Mouse (Mus musculus) mesoderm, embryonic 11.5 days (tissue): ENCODE measurements around the gene Ppm1m.

Source experiments
- DNase-seq: peaks from one replicate; pipeline ENCODE4 v3.0.0-alpha.2; 2012; ENCODE audit warnings: low read depth, low spot score

Gene Ppm1m

GRCm38 (mm10) chr9:106199535-106200272, at the start of gene Ppm1m:
Ppm1m (minus strand) TSS chr9:106199746.
- DNase-seq: no peak

GRCm38 (mm10) chr9:106242813-106243488, 43.4 kb upstream of the Ppm1m start:
- DNase-seq: no peak

- no peak for DNase-seq
Measured at GRCm38 (mm10) chr9:106241541-106242164, 42.1 kb upstream of the Ppm1m start.

- no peak for DNase-seq
Measured at GRCm38 (mm10) chr9:106237878-106238277, 38.3 kb upstream of the Ppm1m start.

- no peak for DNase-seq
Measured at GRCm38 (mm10) chr9:106237401-106237800, 37.9 kb upstream of the Ppm1m start.

DNA sequence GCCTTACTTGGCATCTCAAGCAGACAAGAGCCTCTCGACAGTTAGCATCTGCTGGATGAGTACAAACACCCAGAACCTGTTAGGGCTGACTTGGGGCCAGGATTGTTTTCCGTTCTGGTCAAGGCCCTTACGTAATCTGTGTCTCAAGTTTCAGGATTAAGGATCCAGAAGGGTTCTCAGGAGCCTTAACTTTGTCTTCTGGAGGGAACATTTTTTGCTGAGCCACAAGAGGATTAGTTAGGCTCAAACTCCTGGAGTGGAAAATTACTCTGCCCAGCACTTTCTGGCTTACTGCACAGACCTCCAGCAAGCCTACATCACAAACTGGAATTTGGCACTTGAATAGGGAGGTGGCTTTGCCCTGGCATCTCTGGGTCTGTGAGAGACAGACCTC, 37.3 kb upstream of the Ppm1m start:
- no peak for DNase-seq

DNA sequence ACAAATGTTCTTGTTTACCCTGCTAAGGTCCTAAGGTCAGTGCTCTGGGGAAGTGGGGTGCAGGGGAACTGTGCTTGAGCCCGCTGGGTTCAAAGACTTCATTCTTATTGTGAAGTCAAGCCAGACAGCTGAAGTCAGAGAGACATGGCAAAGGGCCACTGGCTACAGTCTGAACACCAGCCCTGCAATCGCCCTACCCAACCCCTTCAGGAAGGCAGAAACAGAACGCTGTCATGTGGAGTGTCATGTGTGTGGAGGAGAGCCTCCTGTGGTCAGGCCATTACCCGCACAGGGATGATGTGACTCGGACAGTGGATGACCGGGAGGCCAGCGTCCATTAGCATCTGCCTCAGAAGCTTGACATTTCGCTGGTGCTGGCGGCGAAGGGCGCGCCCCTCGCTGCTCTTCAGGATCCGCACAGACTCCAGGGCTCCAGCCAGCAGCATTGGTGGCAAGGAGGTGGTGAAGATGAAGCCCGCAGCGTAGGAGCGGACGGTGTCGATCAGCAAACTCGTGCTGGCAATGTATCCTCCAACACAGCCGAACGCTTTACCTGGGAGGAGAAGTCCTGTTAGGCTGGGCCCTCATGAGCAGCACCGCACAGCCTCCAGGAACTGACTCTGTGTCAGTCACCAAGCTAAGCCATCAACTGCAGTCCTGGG, 36.7 kb upstream of the Ppm1m start:
- DNase-seq: no peak

DNA sequence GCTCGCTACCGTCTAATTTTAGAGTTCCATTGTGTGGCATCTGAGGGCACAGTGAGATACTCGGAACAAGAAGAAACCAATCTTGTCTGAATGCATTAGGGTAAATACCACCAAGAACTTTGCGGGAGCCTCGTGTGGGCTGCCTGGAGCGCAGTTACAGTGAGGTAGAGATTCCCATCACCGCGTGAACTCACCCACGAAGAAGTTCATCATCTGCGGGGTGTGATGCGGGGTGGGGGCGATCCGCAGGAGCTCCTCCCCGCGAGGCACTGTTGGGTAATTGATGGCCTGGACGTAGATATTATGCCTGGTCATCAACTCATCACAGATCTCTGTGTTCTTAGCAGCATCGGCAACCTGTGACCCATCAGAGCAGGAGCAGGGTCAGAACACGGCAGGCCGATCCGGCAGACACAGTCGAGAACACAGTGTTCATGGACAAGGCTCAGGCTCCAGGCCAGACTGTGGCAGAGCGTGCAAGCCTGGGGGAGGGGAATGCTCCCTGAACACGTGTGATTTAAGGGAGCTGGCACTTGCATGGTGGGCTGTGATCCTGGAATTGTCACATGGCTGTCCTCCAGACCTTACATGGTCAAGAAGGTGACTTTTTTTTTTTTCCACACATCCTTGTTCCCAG, 35.8 kb upstream of the Ppm1m start:
- no peak for DNase-seq

DNA sequence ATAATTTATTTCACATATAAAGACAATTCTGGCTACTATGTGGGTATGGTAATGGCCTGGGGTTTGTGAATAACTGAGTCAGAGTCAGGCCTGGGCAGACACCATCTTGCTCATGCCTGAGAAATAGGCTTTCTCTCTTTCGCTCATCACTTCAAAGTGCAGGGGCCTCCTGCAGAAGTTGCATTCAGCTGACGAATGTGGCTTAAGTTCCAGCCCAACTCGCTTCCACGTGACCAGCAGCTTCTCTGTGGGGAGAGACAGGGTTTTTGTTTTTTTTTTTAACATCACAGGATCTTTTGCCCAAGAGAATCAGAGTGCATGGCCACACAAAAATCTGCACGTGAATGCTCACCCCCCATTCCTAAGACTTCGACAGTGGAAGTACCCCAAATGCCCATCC, 34.4 kb upstream of the Ppm1m start:
- no peak for DNase-seq

- no peak for DNase-seq
Measured at GRCm38 (mm10) chr9:106232956-106233355, 33.4 kb upstream of the Ppm1m start.

DNA sequence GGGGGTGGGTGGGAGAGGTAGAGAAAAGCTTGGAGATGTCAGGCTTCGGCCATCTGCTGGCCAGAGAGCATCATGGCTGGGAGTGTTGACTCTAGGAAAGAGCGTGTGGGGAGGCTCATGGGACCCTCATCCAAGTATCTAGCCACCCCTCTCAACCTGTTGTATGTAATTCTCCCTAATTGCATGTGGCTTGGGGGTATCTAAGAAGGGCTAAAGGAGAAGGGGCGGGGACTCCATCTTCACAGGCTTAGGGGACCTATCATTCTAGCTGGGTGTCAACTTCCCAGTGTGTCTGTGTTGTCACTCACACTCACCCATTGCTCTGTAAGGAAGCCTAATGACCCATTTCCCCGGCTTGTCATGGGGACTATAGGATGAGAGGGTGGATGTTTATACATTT, 32.3 kb upstream of the Ppm1m start:
- DNase-seq: no peak

DNA sequence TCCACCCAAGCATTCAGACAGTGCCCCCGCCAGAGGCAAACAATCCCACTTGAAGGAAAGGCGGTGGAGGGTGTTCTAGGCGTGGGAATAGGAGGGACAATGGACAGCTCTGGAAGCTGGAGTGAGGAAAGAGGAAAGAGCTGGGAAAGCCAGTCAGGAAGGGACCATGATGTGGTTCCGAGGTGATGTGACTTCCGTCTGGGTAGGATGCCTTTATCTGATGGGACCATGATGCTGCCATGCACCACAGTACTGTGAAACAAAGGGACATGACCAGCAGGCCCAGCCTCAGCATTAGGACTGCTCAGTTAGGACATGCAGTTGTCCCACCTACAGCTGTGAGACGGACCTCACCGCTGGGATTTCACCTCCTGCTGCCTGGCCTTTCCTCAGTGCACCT, 31.7 kb upstream of the Ppm1m start:
- no peak for DNase-seq

DNA sequence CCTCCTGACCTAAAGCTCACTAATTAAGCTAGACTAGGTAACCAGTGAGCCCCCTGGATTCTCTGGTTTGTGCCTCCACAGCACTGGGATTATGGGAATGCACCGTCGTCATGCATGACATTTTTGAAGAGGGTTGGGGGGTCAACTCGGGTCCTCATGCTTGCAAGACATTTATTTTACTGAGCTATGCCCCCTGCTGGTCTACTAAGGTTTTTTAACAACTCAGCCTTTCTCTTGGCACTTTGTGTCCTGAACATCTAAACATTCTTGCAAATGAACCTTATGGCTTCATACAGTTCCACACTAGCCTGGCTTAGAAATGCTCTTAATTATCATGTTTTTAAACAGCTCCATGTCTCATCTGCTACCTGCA, 31.2 kb upstream of the Ppm1m start:
- no peak for DNase-seq

DNA sequence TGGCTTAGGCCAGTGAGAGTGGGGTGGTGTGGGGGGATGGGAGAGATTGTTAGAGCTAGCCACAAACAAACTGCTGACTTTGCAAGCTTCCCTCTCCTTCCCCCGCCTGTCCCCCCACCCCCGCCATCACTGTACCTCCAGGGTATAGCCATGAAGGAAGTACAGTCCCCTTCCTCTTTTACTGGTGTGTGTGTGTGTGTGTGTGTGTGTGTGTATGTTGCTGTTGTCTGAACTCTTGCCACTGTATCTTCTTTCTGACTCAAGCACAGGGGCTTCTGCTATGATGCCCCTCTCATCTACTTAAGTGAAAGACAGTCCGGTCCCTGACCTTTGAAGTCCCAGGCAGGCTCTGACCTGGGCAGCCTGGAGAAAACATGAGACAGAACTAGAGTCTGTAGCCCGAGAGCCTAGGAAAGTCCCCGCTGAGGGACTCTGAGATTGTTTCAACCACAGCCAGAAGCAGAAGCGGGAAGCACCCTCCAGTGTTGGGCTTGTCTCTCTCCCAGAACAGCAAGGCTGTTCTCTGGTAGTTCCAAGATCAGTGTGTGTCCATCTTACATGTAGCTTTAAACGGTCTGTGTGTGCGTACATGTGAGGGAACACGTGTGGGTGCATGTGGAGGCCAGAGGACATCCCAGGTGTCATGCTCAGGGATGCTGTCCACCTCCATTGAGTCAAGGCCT, 30.6 kb upstream of the Ppm1m start:
- no peak for DNase-seq

DNA sequence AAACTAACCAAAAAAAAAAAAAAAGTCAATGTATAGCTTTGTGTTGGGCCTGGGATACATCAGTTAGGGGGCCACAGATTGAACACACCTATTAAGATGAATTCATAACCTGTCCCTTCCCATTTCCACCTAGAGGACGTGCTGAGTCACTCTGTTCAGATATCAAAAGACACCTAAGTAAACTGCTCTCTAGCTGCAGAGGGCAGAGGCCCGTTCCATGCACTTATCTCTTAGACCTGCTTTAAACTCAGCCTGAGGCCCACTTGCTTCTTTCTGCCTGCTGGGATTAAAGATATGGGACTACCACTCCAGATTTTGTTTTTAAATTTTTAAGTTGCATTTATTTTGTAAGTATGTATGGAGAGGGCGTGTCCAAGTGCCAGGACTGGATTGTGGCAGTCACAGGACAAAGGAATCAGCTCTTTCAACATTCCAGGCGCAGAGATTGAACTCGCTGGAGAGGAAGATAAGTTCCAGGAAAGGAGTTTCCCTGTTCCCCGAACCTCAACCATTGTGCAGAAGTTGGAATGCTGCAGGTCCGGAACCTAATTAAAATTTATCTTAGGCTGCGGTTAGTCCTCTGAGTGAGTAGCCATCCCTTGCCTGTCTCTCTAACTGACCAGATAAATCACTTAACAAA, 28.4 kb upstream of the Ppm1m start:
- DNase-seq: no peak

- DNase-seq: no peak
Measured at GRCm38 (mm10) chr9:106226151-106226682, 26.7 kb upstream of the Ppm1m start.

GRCm38 (mm10) chr9:106225469-106226150, 26.1 kb upstream of the Ppm1m start:
- no peak for DNase-seq

DNA sequence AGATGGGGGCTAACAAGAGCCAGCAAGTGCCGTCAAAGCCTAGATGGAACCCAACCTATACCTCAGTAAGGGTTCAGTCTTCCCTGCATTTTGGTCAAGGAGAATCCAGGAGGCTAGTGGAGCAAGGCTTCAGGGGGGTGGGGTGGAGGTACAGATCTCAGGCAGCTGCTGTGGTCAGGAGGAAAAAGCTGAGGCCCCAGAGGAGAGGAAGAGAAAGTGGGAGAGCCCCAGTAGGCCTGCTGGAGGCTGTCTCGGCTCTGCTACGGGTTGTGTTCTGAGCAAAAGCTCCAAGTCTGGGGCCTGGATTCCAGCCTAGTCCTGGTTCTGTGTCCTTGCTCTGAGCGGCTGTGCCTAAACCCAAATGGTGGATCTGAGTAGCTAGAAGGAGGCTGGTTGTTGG, 23.4 kb upstream of the Ppm1m start:
- no peak for DNase-seq

GRCm38 (mm10) chr9:106222261-106222851, 22.8 kb upstream of the Ppm1m start, which contains the start of gene Tlr9:
Tlr9 (plus strand) TSS chr9:106222598.
- no peak for DNase-seq
